Mouse (Mus musculus) liver, embryonic 16.5 days (tissue): ENCODE results near the gene Prune1. TPM values are rescaled to one million over a fixed set of nuclear protein-coding genes. Genes with fewer than 3 reads are reported as not detected.
A peak's percentile ranks its signal among the peaks of the same experiment; 100 is the strongest.

ENCODE experiments used
- ATAC-seq: fragments of 200-750 bp; cut with Nextera tagmentation; 2 replicates; pipeline ENCODE4 v1.8.0; 2017; ENCODE audit warnings: low read depth, mild to moderate bottlenecking, moderate number of reproducible peaks, moderate library complexity
- H3K27ac ChIP-seq: fragments of 300-500 bp; sonication (generic); 2 replicates; pipeline ENCODE4 v1.5.1; 2014; ENCODE audit warnings: mild to moderate bottlenecking, low read length
- H3K27me3 ChIP-seq: fragments of 300-500 bp; sonication (generic); 2 replicates; pipeline ENCODE4 v1.6.1; 2014; ENCODE audit warnings: low read depth, low read length, mixed read lengths; ENCODE audit not compliant: control insufficient read depth, insufficient read depth
- H3K36me3 ChIP-seq: fragments of 300-500 bp; sonication (generic); 2 replicates; pipeline ENCODE4 v1.6.1; 2014; ENCODE audit warnings: mild to moderate bottlenecking; ENCODE audit not compliant: control insufficient read depth, insufficient read depth
- H3K4me1 ChIP-seq: fragments of 300-500 bp; sonication (generic); 2 replicates; pipeline ENCODE4 v1.6.1; 2014; ENCODE audit warnings: low read depth, low read length, mixed read lengths; ENCODE audit not compliant: control insufficient read depth
- H3K4me2 ChIP-seq: fragments of 300-500 bp; sonication (generic); 2 replicates; pipeline ENCODE4 v1.6.1; 2014; ENCODE audit warnings: low read depth, low read length, mixed read lengths
- H3K4me3 ChIP-seq: fragments of 300-500 bp; sonication (generic); 2 replicates; pipeline ENCODE4 v1.5.1; 2014; ENCODE audit warnings: low read depth, mild to moderate bottlenecking, low read length
- H3K9ac ChIP-seq: fragments of 300-500 bp; sonication (generic); 2 replicates; pipeline ENCODE4 v1.6.1; 2014; ENCODE audit warnings: low read depth, low read length
- H3K9me3 ChIP-seq: fragments of 300-500 bp; sonication (generic); replicated peaks from 2 replicates; pipeline ENCODE4 v1.6.1; 2016; ENCODE audit warnings: low read length; ENCODE audit not compliant: control insufficient read depth
- WGBS: fragments of 180-500 bp; shearing (Covaris S2); extraction: QIAGEN DNeasy Blood & Tissue Kit; methylation state at CpG from one replicate; pipeline ENCODE4 v1.1.7; 2014; ENCODE audit not compliant: insufficient replicate concordance; 5-methylcytosine and 5-hydroxymethylcytosine counted together
- polyA plus RNA-seq: library from polyadenylated mRNA; unstranded; fragments of >200 nt; fragmentation: Nextera tagmentation; extraction: Ambion mirVana; gene quantifications from 2 replicates; pipeline ENCODE4 v1.2.1, GENCODE M21; 2015

Gene Prune1
- polyA plus RNA-seq, 1 experiment from 2014 or later, result 8.8 TPM

DNA sequence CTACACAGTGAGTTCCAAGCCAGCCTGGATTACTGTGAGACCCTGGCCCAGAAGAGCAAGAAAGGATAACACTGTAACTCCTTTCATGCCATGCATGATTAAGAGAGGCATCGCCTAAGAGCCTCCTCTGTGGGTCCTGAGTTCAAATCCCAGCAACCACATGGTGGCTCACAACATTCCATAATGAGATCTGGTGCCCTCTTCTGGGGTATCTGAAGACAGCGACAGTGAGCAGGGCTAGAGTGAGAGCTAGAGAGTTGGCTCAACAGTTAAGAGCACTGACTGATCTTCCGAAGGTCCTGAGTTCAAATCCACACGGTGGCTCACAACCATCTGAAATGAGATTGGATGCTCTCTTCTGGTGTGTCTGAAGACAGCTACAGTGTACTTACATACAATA is 7.4 kb downstream of the Prune1 start:
- ATAC-seq, result no peak

DNA sequence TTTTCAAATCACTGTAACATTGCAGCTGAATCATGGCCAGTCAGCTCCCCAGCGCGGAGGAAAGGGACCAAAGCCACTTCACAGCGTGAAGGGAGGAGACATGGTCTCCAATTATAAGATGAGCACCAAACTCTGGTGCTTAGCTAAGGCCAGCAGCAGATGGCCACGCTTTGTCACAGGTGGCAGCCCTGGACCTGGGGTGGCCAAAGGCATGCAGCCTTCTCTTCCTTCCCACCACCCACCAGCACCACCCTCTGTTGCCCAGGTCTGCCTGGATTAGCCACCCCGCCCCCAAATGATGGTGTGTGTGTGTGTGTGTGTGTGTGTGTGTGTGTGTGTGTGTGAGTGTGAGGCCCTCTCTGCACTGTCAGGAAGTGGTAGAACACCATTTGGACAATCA is 8.4 kb downstream of the Prune1 start:
- no peak for ATAC-seq
- Histone ChIP-seq H3K9me3 (no peaks in the 10 kb centered on the region), H3K4me1 (peaks cover 27% of the 10 kb centered on the region), H3K27ac (no peak overlapping the region), H3K4me2 (no peak overlapping the region), H3K4me3 (no peak overlapping the region), H3K9ac (no peak overlapping the region), H3K36me3 (no peaks in the 10 kb centered on the region), H3K27me3 (no peaks in the 10 kb centered on the region)
- 82% methylated on average over 5 of the region's 5 CpGs for WGBS

More for the DNA sequence above, 7.4 kb downstream of the Prune1 start:
- no peaks in the 10 kb centered on the region for H3K9me3 ChIP-seq
- no peak overlapping the region for H3K9ac ChIP-seq
- H3K36me3 ChIP-seq, result no peaks in the 10 kb centered on the region
- peaks cover 35% of the 10 kb centered on the region for H3K4me1 ChIP-seq
- H3K27ac ChIP-seq, result no peak overlapping the region
- no peak overlapping the region for H3K4me3 ChIP-seq
- H3K4me2 ChIP-seq, result no peak overlapping the region
- H3K27me3 ChIP-seq, result no peaks in the 10 kb centered on the region
- 83% methylated on average over 4 of the region's 4 CpGs for WGBS

DNA sequence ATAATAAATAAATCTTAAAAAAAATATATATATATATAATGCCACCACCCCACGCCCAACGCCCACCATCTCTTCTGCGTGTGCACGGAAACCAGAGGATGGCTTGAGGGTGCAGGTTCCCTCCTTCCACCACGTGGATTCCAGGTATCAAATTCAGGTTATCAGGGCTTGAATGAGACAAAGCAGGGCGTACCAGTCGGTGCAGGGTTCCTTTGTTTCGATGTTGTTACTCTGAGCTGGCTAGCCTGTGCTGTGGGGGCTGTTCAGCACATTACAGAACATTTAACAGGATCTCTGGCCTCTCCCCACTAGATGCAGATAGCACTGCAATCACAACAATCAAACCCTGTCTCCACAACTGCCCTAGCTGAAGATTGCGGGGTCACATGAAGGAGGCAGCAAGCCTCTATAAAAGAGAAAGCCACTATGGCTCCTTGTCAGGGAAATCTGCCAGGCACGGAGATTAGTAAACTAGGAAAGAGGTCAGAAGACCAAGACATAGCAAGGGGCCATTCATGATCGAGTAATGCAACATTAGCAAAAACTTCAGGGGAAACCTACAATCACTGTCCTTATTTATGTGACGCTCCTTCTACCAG is 11.0 kb downstream of the Prune1 start:
- Histone ChIP-seq H3K27ac (no peak overlapping the region), H3K9ac (no peak overlapping the region), H3K9me3 (no peaks in the 10 kb centered on the region), H3K27me3 (no peaks in the 10 kb centered on the region), H3K4me1 (peaks cover 13% of the 10 kb centered on the region), H3K4me3 (no peak overlapping the region), H3K4me2 (no peak overlapping the region), H3K36me3 (peaks cover 8% of the 10 kb centered on the region)
- no peak for ATAC-seq
- WGBS, result 75% methylated on average over 12 of the region's 12 CpGs

DNA sequence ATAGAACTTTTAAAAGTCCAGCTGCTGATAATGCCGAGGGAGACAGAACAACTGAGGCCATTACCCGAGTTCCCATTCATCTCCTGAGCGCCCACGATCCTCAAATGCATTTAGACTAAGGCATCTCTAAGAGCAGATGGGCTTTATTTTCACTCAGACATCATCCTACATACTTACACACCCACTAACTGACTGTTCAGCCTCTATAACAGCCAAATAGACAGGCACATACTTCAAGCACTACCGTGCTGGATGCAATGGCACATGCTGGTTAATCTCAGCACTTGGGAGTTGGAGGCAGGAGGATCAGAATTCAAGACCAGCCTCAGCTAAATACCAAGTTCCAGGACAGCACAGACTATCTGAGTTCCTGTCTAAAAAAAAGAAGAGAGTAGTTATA is 12.1 kb downstream of the Prune1 start:
- no peak for ATAC-seq
- no peaks in the 10 kb centered on the region for H3K27me3 ChIP-seq
- peaks cover 3% of the 10 kb centered on the region; the same call in 1 of the 2 replicates for H3K4me1 ChIP-seq
- H3K36me3 ChIP-seq, result peaks cover 8% of the 10 kb centered on the region
- H3K4me3 ChIP-seq, result no peak overlapping the region
- no peak overlapping the region for H3K9ac ChIP-seq
- H3K9me3 ChIP-seq, result no peaks in the 10 kb centered on the region
- WGBS, result 85% methylated on average over 5 of the region's 5 CpGs
- H3K27ac ChIP-seq, result no peak overlapping the region
- H3K4me2 ChIP-seq, result no peak overlapping the region

- H3K4me2 ChIP-seq, result no peak overlapping the region
- no peak overlapping the region for H3K9ac ChIP-seq
- peak overlapping the region; percentile 42; the same call in 1 of the 2 replicates for H3K27ac ChIP-seq
- no peaks in the 10 kb centered on the region for H3K27me3 ChIP-seq
- peaks cover 8% of the 10 kb centered on the region for H3K36me3 ChIP-seq
- H3K4me3 ChIP-seq, result no peak overlapping the region
- H3K4me1 ChIP-seq, result peaks cover 10% of the 10 kb centered on the region
- no peaks in the 10 kb centered on the region for H3K9me3 ChIP-seq
- ATAC-seq, result peak; percentile 58
Measured at GRCm38 (mm10) chr3:95267855-95268254, 14.0 kb downstream of the Prune1 start.

GRCm38 (mm10) chr3:95266052-95266451 is 15.8 kb downstream of the Prune1 start:
- H3K4me3 ChIP-seq, result no peak overlapping the region
- no peaks in the 10 kb centered on the region for H3K27me3 ChIP-seq
- H3K9ac ChIP-seq, result no peak overlapping the region
- H3K4me2 ChIP-seq, result no peak overlapping the region
- no peak for ATAC-seq
- WGBS, result 82% methylated on average over 3 of the region's 3 CpGs
- peaks cover 8% of the 10 kb centered on the region for H3K36me3 ChIP-seq
- no peak overlapping the region for H3K27ac ChIP-seq
- peaks cover 10% of the 10 kb centered on the region for H3K4me1 ChIP-seq
- no peaks in the 10 kb centered on the region for H3K9me3 ChIP-seq

- Histone ChIP-seq H3K9ac (no peak overlapping the region), H3K4me1 (peaks cover 10% of the 10 kb centered on the region), H3K9me3 (no peaks in the 10 kb centered on the region), H3K4me3 (no peak overlapping the region), H3K36me3 (peaks cover 11% of the 10 kb centered on the region), H3K27me3 (no peaks in the 10 kb centered on the region), H3K4me2 (no peak overlapping the region), H3K27ac (no peak overlapping the region)
- ATAC-seq, result no peak
- 63% methylated on average over 1 of the region's 1 CpGs for WGBS
Measured at GRCm38 (mm10) chr3:95264724-95265123, 17.2 kb downstream of the Prune1 start.

- peak overlapping the region; percentile 13; the same call in 1 of the 2 replicates for H3K4me2 ChIP-seq
- peaks cover 10% of the 10 kb centered on the region for H3K4me1 ChIP-seq
- peak; percentile 77 for ATAC-seq
- 32% methylated on average over 11 of the region's 11 CpGs for WGBS
- no peaks in the 10 kb centered on the region for H3K27me3 ChIP-seq
- H3K4me3 ChIP-seq, result no peak overlapping the region
- peak overlapping the region; percentile 55 for H3K27ac ChIP-seq
- H3K9me3 ChIP-seq, result no peaks in the 10 kb centered on the region
- H3K9ac ChIP-seq, result no peak overlapping the region
- H3K36me3 ChIP-seq, result peaks cover 14% of the 10 kb centered on the region
Measured at GRCm38 (mm10) chr3:95263089-95263739, 18.7 kb downstream of the Prune1 start.

GRCm38 (mm10) chr3:95261975-95262374 is 19.9 kb downstream of the Prune1 start:
- no peak overlapping the region for H3K9ac ChIP-seq
- no peak for ATAC-seq
- no peak overlapping the region for H3K27ac ChIP-seq
- H3K27me3 ChIP-seq, result no peaks in the 10 kb centered on the region
- peaks cover 12% of the 10 kb centered on the region for H3K36me3 ChIP-seq
- H3K4me3 ChIP-seq, result no peak overlapping the region
- no peaks in the 10 kb centered on the region for H3K9me3 ChIP-seq
- WGBS, result 86% methylated on average over 4 of the region's 4 CpGs
- no peak overlapping the region for H3K4me2 ChIP-seq
- H3K4me1 ChIP-seq, result peaks cover 10% of the 10 kb centered on the region
